Mouse (Mus musculus) thymus, postnatal 0 days (tissue): ENCODE measurements at regions not wholly inside any gene's neighbourhood (a gene's known extent, or its start where the extent isn't known, plus 50 kb on each side); places are given as distances from the start of the nearest gene placed in this dataset.

Experiments
- DNase-seq: peaks from one replicate; pipeline ENCODE4 v3.0.0-alpha.2; 2015; ENCODE audit warnings: low spot score

GRCm38 (mm10) chr14:47795062-47795461 lies 146.8 kb downstream of the Ktn1 start:
- no peak for DNase-seq

- no peak for DNase-seq
These were observed 150.0 kb downstream of the Ktn1 start for GRCm38 (mm10) chr14:47798203-47798602.

GRCm38 (mm10) chr14:47799564-47799963 lies 151.3 kb downstream of the Ktn1 start:
- DNase-seq, result no peak

- DNase-seq, result no peak
These were observed 157.0 kb downstream of the Ktn1 start for GRCm38 (mm10) chr14:47805202-47805601.

GRCm38 (mm10) chr14:47805771-47806535 lies 157.7 kb downstream of the Ktn1 start:
- no peak for DNase-seq

GRCm38 (mm10) chr14:47808097-47808910 lies 160.1 kb downstream of the Ktn1 start:
- DNase-seq, result no peak

GRCm38 (mm10) chr14:47818224-47818623 lies 170.0 kb downstream of the Ktn1 start:
- DNase-seq, result no peak

GRCm38 (mm10) chr14:47818641-47819040 lies 170.4 kb downstream of the Ktn1 start:
- no peak for DNase-seq

GRCm38 (mm10) chr14:47820571-47821143 lies 172.4 kb downstream of the Ktn1 start:
- no peak for DNase-seq

- DNase-seq, result peak; percentile 9
These were observed 174.9 kb downstream of the Ktn1 start for GRCm38 (mm10) chr14:47823182-47823581.

- DNase-seq, result peak; percentile 54
These were observed 175.4 kb downstream of the Ktn1 start for GRCm38 (mm10) chr14:47823696-47824095.

GRCm38 (mm10) chr14:47825446-47825956 lies 177.3 kb downstream of the Ktn1 start:
- no peak for DNase-seq

- DNase-seq, result no peak
These were observed 178.3 kb downstream of the Ktn1 start for GRCm38 (mm10) chr14:47826545-47826944.

- DNase-seq, result no peak
These were observed 179.4 kb downstream of the Ktn1 start for GRCm38 (mm10) chr14:47827623-47828022.

GRCm38 (mm10) chr14:47833696-47834095 lies 185.4 kb downstream of the Ktn1 start:
- no peak for DNase-seq

GRCm38 (mm10) chr14:47835408-47835807 lies 187.2 kb downstream of the Ktn1 start:
- DNase-seq, result no peak

GRCm38 (mm10) chr14:47839493-47840215 lies 191.4 kb downstream of the Ktn1 start:
- DNase-seq, result no peak

GRCm38 (mm10) chr14:47844366-47844765 lies 196.1 kb downstream of the Ktn1 start:
- DNase-seq, result no peak

GRCm38 (mm10) chr14:47848861-47849260 lies 200.6 kb downstream of the Ktn1 start:
- DNase-seq, result no peak

GRCm38 (mm10) chr14:47856280-47856765 lies 208.1 kb downstream of the Ktn1 start:
- DNase-seq, result no peak

GRCm38 (mm10) chr14:47857271-47857670 lies 209.0 kb downstream of the Ktn1 start:
- no peak for DNase-seq
